Mouse (Mus musculus) mouse trophoblast stem cell (cell line): ENCODE measurements around the gene Stat3.

Experiments used
- in situ Hi-C, 2 experiments: fragments of 300-500 bp; cut with MseI, MboI; formaldehyde crosslinking; loops; 2 replicates in 1 of 2; 3 replicates in 1 of 2; pipeline ENCODE4 v1.15.1; 2025

The Stat3 gene

GRCm38 (mm10) chr11:100855178-100855577 lies 84.2 kb downstream of the Stat3 start:
- in situ Hi-C loops, result no loop called here

GRCm38 (mm10) chr11:100854268-100854667 lies 85.1 kb downstream of the Stat3 start:
- in situ Hi-C loops, result no loop called here

GRCm38 (mm10) chr11:100853018-100853417 lies 86.3 kb downstream of the Stat3 start:
- in situ Hi-C loops, result no loop called here

GRCm38 (mm10) chr11:100852088-100852487 lies 87.3 kb downstream of the Stat3 start:
- in situ Hi-C loops, result no loop called here

GRCm38 (mm10) chr11:100850778-100851528 lies 88.4 kb downstream of the Stat3 start:
- in situ Hi-C loops, result no loop called here

- in situ Hi-C loops, result no loop called here
Measured at GRCm38 (mm10) chr11:100850038-100850777, 89.1 kb downstream of the Stat3 start, which contains the start of gene Stat5b. Stat5b (minus strand) TSS chr11:100850724.

DNA sequence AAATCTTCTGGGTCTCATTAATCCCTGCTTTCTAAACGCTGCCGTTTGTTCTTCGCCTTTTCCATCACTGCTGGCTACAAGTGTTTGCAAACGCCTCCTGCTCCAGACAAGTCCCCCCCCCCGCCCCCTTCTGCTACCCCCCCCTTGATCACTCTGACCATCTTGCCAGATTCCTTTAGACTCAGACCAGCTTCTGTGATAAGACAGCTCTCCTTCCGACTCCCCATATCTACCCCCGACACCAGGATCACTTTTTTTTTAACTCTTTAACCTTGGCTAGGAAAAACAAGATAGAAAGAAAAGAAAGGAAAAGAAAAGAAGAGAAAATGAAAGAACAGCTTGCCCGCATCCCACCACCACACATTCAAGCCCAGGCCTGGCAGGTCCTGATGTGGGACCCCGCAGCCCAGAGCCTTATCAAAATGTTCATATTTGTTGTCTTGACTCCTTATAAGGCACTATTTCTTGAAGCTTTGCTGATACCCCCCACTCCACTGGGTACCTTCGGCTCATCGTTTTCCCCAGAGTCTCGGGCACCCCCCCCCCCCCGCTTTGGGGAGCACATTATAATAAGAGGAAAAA lies 89.8 kb downstream of the Stat3 start:
- in situ Hi-C loops, result no loop called here

DNA sequence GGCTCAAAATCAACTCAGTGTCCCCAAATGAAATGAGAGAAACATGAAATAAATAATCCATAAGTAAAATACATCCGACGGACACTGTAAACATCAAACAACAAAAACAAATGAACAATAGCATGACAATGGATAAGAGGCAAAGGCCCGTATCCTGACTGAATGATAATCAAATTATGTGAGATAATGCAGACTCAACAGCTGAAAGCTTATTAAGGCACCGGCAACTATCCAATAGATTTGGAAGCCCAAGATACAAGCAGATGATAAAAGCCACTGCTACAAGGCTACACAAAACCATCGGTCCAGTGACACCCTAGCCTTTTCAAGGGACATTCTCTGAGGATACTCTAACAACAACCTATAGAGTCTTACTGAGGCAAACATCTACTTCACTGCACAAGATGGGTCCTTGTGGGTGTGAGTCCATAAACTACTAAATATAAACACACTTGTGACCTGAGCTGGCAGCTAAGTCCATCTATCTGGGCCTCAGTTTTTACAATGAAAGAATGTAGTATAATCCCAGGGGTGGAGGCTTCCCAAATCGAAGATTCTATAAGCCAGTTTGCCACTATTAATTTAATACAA lies 90.5 kb downstream of the Stat3 start:
- in situ Hi-C loops, result no loop called here

GRCm38 (mm10) chr11:100848080-100848479 lies 91.3 kb downstream of the Stat3 start:
- in situ Hi-C loops, result no loop called here

DNA sequence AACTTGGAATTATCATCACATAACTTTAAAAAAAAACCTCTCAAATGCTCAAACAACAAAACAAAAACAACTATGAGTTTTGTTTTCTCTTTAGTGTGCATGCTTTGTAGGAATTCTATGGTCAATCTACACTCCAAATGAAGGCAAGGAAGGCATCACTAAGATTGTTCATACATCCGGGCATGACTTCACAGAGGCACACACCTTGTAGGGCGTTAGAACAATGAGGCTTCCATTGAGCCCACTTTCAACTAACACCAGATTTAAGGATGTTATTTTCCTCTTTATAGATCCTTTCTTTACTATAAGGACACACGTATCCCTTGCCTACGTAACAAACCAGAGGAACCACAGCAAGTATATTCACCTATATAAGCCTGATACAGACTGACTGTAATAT lies 91.8 kb downstream of the Stat3 start:
- in situ Hi-C loops, result no loop called here

DNA sequence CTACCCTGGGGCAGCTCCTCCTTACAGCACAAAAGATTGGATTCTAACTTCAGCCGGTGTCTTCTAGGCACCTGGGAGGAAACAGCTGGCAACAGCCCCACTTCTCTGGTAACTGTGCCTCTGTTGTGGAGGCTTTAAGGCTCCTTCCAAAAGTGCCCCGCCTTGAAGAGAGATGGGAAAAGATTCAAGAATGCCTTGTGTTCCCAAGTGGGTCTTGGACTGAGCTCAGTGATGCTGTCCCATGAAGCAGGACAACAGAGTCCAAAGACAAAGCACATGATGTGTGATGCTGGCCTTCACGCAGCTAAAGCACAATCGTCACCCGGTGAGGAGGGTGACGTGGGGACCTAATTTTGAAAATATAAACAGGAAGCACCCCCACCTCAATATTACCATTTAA lies 93.5 kb downstream of the Stat3 start:
- in situ Hi-C loops, result no loop called here

DNA sequence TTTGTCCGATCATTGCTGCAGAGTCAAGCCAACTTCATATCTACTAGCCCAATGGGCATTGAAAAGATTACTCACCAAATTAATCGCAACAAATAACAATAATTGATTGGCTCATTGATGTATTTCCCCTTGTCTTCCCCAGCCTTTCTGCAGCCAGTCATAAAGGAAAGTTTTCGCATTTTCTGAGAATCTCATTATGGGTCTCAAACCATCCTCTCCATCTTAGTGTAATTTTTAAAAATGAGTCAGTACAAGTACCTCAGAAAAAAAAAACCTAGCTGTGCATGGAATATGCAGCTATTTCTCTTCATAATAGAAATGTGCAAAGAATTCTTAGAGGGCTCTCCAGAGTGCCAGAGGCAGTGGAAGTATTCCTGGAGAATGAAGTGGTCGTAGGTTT lies 95.2 kb downstream of the Stat3 start:
- in situ Hi-C loops, result no loop called here

DNA sequence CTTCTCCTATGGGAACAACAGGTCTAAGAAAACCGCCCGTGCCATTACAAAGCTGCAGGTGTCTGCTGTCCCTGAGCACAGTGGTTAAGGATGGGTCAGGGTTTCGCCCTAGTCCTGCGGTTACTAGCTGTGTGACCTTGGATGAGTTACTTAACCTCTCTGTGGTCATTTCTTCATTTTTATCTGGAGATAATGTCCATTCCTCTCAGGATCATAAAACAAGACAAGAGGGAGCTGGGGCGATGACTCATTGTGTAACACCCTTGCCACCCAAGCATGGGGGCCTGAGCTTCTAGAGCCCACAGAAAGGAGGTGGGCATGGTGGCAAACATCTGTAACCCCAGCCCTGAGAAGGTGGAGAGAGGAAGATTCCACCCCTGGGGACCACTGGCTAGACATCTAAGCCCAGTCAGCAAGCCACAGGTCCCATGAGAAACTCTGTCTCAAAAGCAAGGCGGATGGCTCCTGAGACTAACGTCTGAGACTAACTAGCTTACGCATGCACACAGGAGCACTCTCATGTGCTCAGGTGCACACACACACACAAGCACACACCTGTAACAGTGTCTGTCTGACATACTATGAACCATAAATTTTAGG lies 96.2 kb downstream of the Stat3 start:
- in situ Hi-C loops, result no loop called here

GRCm38 (mm10) chr11:100842025-100842424 lies 97.3 kb downstream of the Stat3 start:
- in situ Hi-C loops, result no loop called here

DNA sequence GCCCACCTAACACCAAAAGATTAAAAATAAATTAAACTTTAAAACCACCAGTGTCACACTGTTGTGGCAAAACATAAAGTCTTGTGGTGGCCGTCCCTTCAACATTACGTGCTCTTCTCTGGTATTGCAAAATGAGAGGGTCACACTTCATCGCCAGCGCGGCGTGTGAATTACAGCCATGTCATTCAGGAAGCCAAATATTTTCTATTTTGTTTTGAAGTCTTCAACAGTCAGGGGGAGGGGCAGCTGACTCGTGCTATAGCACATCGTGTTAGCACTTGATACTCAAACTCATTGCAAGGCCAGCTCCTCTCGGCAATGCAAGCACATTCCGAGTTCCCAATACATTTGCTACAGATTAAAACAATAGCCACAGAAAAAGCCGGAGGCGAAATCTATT lies 98.5 kb downstream of the Stat3 start:
- in situ Hi-C loops, result no loop called here

DNA sequence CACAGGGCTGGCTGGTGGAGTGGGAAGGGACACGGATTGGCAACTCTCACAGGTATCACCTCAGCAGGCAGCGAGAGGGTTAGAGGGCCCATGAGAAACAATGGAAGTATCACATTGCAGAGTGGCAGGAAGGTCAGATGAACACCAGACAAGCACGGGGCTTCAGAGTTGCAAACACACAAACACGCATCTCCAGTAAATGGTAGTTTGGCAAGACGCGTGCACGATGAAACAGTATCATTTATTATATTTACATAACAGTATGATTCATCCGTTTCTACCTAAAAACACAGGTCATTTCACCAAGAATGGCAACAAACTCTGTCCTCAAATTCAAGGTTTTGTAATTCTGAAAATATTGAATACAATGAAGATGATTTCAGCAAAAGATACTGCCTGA lies 99.8 kb downstream of the Stat3 start:
- in situ Hi-C loops, result no loop called here

GRCm38 (mm10) chr11:100838894-100839293 lies 100.4 kb downstream of the Stat3 start:
- in situ Hi-C loops, result no loop called here

GRCm38 (mm10) chr11:100836923-100837702 lies 102.2 kb downstream of the Stat3 start:
- in situ Hi-C loops, result no loop called here
